Mouse (Mus musculus) E14TG2a.4 (cell line): ENCODE data around the gene Vwa1.

ENCODE experiments used
- CTCF ChIP-seq: conservative IDR thresholded peaks from 2 replicates; pipeline ENCODE4 v1.5.1; 2014; ENCODE audit warnings: low read length
- POU5F1 ChIP-seq: IDR thresholded peaks from 2 replicates; pipeline ENCODE4 v1.6.1; 2014; ENCODE audit warnings: low read length, borderline replicate concordance

DNA sequence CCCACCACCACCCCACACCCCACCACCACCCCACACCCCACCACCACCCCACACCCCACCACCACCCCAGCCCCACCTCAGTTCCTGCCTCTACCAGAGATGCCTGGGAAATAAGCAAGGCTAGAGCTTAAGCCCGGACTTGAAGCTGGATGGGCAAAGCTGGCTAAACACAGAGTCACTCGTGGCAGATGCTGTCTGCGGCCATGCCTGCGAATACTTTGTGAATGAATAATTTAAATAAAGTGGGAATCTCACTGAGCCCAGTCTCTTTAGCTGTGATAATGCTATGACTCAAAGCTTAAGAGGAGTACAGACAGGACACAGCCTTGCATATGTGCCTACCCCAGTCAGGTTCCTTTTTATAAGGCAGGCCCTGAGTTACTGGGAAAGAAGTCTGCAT is 5.0 kb upstream of the Vwa1 start:
- no peak for TF ChIP-seq CTCF
- no peak for TF ChIP-seq POU5F1
